ENCODE assay signal across 8 mouse cellular contexts in genomic region chr3:95985209-95986000, GRCm38 (mm10). TPM values are rescaled to one million over a fixed set of nuclear protein-coding genes. Genes with fewer than 3 reads are reported as not detected.
DNase-seq lines count a peak whose midpoint lies in the region; ATAC-seq lines count a peak whose summit lies in the region.

No protein-coding gene starts in this region.

- peak overlapping the region; percentile 47 for H3K4me2 ChIP-seq in intestine, embryonic 16.5 days (ENCODE audit: low read depth, low read length)
- H3K4me2 ChIP-seq in liver, embryonic 11.5 days: peak overlapping the region; percentile 64

- ATAC-seq in intestine, embryonic 16.5 days: peak; percentile 92
- ATAC-seq in liver, embryonic 11.5 days (replicated peaks; ENCODE audit: low FRiP score): peak; percentile 76

- intact Hi-C loops in gastrocnemius, postnatal 14 days (cut with DNase I; ENCODE audit: low total_unique reads): no loop called here

- 9% methylated on average over 12 of the region's 12 CpGs for WGBS in intestine, embryonic 16.5 days
- WGBS in liver, embryonic 11.5 days: 9% methylated on average over 12 of the region's 12 CpGs

- peaks cover 27% of the 10 kb centered on the region for H3K4me1 ChIP-seq in intestine, embryonic 16.5 days (ENCODE audit: control insufficient read depth, insufficient read depth, low read length)
- peaks cover 25% of the 10 kb centered on the region for H3K4me1 ChIP-seq in liver, embryonic 11.5 days (replicated peaks; ENCODE audit: control insufficient read depth, insufficient read depth, low read length)

- peaks cover 4% of the 10 kb centered on the region; the same call in 1 of the 2 replicates for H3K36me3 ChIP-seq in intestine, embryonic 16.5 days (ENCODE audit: control insufficient read depth, insufficient read depth, low read length)
- H3K36me3 ChIP-seq in liver, embryonic 11.5 days (ENCODE audit: control insufficient read depth, insufficient read depth, low read length): peaks cover 8% of the 10 kb centered on the region

- no peaks in the 10 kb centered on the region for H3K27me3 ChIP-seq in intestine, embryonic 16.5 days (replicated peaks; ENCODE audit: control insufficient read depth, insufficient read depth, low read length)
- H3K27me3 ChIP-seq in liver, embryonic 11.5 days (replicated peaks; ENCODE audit: control insufficient read depth, insufficient read depth, low read length): no peaks in the 10 kb centered on the region; the same call in 1 of the 2 replicates

- peak; percentile 69 for DNase-seq in layer of hippocampus, adult 11-12 months (ENCODE audit: low spot score)
- DNase-seq in layer of hippocampus, adult 8-10 months (ENCODE audit: low spot score in 2 of 2): no peak
- peak; percentile 57 to 75 for DNase-seq in cerebellum, postnatal 14 days
- DNase-seq in gastrocnemius, postnatal 14 days: peak; percentile 72
- no peak for DNase-seq in liver, embryonic 11.5 days (ENCODE audit: low spot score)
- peak; percentile 25 for DNase-seq in naive thymus-derived CD4-positive, alpha-beta T cell, adult 2 months (ENCODE audit: low read depth)
- peak; percentile 66 for DNase-seq in testis, postnatal 10 days (ENCODE audit: low spot score)

- H3K4me3 ChIP-seq in intestine, embryonic 16.5 days (ENCODE audit: low read length): peak overlapping the region; percentile 18
- peak overlapping the region; percentile 29 for H3K4me3 ChIP-seq in liver, embryonic 11.5 days (ENCODE audit: low read depth, low read length)

- peak overlapping the region; percentile 95 for H3K27ac ChIP-seq in intestine, embryonic 16.5 days (ENCODE audit: low read length)
- peak overlapping the region; percentile 85 for H3K27ac ChIP-seq in liver, embryonic 11.5 days (ENCODE audit: low read depth, low read length)

- H3K9me3 ChIP-seq in intestine, embryonic 16.5 days (ENCODE audit: control insufficient read depth, low read length): no peaks in the 10 kb centered on the region
- no peaks in the 10 kb centered on the region for H3K9me3 ChIP-seq in liver, embryonic 11.5 days (ENCODE audit: control insufficient read depth, low read length)

- peak overlapping the region; percentile 65 for H3K9ac ChIP-seq in intestine, embryonic 16.5 days (ENCODE audit: low read depth, low read length)
- peak overlapping the region; percentile 46; the same call in 1 of the 2 replicates for H3K9ac ChIP-seq in liver, embryonic 11.5 days (ENCODE audit: low read depth, low read length)

RNA-seq across cellular contexts. Expression of gene Plekho1, which starts 10.4 kb away (rescaled TPM):
- total RNA-seq in layer of hippocampus, adult 8-10 months (2022): 10 to 100 TPM; 42.0 to 70.1 (median 52.4) TPM
- 10 to 100 TPM; 30.0 to 50.8 TPM for total RNA-seq in gastrocnemius, postnatal 14 days (2021)
- polyA plus RNA-seq in intestine, embryonic 16.5 days (2015; fragmentation: Nextera tagmentation; extraction: Ambion mirVana): 17.3 and 17.7 TPM in 2 replicates
- polyA plus RNA-seq in liver, embryonic 11.5 days (2014; fragmentation: Nextera tagmentation; extraction: Ambion mirVana): 21.6 and 22.9 TPM in 2 replicates

RNA-seq across cellular contexts. Expression of gene Anp32e, which starts 56.4 kb away (rescaled TPM):
- total RNA-seq in layer of hippocampus, adult 8-10 months (2022): 10 to 100 TPM; 68.6 to 95.5 (median 95.0) TPM
- total RNA-seq in gastrocnemius, postnatal 14 days (2021): 10 to 100 TPM; 74.2 to 78.4 TPM
- 140 and 150 TPM in 2 replicates for polyA plus RNA-seq in intestine, embryonic 16.5 days (2015; fragmentation: Nextera tagmentation; extraction: Ambion mirVana)
- polyA plus RNA-seq in liver, embryonic 11.5 days (2014; fragmentation: Nextera tagmentation; extraction: Ambion mirVana): 110 TPM in 2 replicates

Comparison
In these comparisons a context has a peak if more than half of its experiments do, and no peak if none do; other contexts are left out.
1. DNase-seq: peak in layer of hippocampus, adult 11-12 months (single experiment), cerebellum, postnatal 14 days (2 of 2), gastrocnemius, postnatal 14 days (single experiment), naive thymus-derived CD4-positive, alpha-beta T cell, adult 2 months (single experiment) and testis, postnatal 10 days (single experiment); none in layer of hippocampus, adult 8-10 months (0 of 2) and liver, embryonic 11.5 days (single experiment).